Mouse (Mus musculus): ENCODE measurements around the gene Lce3d.

The Lce3d gene

DNA sequence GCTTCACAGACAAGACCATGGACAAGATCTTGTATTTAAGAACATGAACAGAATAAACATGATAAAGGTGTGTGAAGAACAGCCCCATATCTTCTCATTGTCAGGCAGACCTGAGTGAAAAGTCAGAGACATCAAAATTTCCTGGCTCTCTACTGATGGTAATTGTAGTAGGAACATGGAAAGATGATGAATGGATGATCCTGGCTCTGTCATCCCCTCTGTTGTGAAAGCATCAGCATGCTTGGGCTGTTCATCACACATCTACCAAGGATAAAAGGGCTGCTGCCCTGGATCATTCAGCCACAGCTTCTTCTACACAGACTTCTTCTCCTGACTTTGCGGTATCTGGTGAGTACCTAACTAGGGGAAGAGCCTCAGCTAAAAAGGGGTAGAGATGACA is at the start of gene Lce3d:
Lce3d (plus strand) TSS at position 301 of the 400 bp plus-strand sequence.
- DNase-seq: no peak

DNA sequence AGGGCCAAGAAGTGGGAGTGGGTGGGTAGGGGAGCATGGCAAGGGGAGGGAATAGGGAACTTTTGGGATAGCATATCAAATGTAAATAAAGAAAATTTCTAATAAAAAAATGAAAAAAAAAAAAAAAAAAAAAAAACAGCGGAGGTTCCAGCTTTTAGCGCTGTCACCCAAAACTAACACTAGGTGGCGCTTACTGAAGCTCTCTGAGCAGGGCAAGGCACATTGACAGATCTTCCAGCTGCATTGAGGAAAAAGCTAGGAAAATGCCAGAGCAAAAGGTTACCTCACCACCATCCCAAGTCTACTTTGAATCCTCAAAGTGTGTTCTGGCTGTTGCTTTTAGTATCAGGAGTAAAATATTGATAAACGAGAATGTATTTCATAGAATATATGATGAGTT is 49.6 kb upstream of the Lce3d start:
- DNase-seq: peak in 1 of 2 experiments; percentile 1

DNA sequence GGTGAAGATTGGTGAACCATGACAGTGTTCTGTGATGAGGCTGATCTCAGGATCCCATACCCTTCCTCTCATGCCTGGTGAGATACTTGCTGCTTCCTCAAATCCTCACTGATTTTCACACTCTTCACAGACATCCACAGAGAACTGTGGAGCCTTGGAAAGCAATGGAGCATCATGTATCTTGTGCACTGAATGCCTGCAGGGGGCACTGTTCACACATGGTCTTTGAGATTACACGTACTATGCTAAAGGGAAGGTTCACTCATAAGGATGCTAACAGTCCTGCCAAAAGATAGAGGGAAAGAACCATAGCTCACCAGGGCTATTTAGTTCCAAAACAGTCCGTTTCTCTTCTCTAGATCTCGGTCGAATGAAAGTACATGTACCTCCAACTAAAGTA is 36.8 kb upstream of the Lce3d start:
- no peak for DNase-seq

DNA sequence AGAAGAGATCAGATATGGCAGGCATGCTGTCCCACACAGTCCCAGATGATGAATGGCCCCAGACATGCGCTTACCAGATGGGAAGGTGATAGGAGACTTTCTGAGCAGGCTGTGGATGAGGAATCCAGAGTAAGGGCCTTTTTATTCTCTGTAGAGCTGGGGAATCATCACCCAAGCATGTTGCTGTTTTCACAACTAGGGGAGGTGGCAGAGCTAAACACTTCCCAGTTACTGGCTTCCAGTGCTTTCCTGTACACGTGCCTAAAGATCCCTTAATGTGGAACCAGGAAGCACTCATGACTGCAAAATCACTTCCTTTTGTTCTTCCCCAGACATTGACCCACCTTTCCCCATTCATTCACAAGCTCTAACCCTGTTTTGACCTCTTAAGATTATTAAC is 31.1 kb upstream of the Lce3d start, which contains the start of gene Lce3a:
Lce3a (minus strand) TSS at position 101 of the 400 bp plus-strand sequence.
- DNase-seq: no peak

DNA sequence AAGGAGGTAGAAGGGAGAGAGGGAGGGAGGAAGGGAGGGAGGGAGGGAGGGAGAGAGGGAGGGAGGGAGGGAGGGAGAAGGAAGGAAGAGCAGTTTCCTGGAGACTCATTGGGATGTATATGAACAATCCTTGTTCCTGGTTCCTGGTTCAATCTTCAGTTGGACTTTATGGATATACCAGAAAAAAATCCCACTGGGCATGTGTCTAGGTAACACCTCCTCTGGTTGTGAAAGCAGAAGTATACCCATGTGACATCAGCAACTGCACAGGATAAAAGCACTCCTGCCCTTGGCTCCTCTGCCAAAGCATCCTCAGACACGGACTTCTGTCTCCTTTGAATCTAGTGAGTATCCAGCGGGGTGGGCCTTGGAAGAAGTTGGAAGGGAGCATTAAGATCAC is 24.5 kb upstream of the Lce3d start, which contains the start of gene Lce3b:
Lce3b (plus strand) TSS at position 301 of the 400 bp plus-strand sequence.
- no peak for DNase-seq

DNA sequence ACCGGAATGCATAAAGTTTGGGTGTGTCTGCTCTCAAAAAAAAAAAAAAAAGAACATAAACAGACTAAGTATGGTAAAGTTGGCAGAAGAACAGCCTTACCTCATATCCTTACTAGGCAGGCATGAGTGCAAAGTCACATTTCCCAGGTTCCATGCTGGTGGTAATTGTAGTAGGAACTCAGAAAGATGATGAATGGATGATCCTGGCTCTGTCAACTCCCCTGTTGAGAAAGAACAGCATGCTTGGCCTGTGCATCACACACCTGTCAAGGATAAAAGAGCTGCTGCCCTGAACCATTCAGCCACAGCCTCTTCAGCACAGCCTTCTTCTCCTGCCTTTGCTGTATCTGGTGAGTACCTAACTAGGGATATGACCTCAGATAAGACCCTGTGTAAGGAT is 13.0 kb upstream of the Lce3d start, which contains the start of gene Lce3c:
Lce3c (plus strand) TSS at position 301 of the 400 bp plus-strand sequence.
- DNase-seq: no peak

DNA sequence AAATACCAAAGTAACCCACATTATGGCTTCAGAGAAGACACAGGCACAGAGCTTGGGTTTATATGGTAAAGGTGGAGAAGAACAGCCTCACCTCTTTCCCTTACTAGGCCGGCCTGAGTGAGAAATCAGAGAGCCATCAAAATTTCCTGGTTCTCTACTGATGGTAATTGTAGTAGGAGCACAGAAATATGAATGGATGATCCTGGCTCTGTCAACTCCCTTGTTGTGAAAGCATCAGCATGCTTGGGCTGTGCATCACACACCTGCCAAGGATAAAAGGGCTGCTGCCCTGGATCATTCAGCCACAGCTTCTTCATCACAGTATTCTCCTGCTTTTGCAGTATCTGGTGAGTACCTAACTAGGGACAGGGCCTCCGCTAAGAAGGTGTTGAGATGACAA is 9.6 kb downstream of the Lce3d start, which contains the start of gene Lce3e:
Lce3e (plus strand) TSS at position 301 of the 400 bp plus-strand sequence.
- DNase-seq: no peak

DNA sequence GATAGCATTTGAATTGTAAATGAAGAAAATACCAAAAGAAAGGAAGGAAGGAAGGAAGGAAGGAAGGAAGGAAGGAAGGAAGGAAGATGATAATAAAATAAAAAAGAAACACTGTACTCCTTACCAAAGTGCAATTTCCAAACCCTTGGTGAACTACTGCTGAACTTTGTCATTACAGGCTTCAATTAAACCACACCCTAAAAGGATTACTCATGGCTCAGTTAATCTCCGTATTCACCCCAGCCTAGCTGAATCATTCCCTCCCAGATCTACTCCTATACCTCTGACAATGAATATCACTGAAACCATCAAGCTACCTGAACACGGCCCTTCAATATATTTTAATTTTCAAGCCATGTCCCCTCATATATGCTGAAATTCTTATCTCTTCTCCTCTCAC is 21.3 kb downstream of the Lce3d start:
- DNase-seq: no peak

DNA sequence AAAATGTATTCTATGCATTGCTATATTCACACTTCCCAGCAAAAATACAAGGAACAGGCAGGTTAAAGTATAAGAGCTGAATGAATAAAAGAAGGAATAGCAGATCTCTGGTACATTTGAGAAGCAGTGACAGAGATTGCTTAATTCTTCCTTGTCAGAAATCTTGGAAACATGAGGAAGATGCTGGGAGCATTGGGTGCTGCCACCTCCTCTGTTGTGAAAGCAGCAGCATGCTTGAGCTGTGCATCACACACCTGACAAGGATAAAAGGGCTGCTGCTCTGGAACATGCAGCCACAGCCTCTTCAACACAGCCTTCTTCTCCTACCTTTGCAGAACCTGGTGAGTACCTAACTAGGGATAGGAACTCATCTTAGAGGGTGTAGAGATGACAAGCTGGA is 34.7 kb downstream of the Lce3d start, which contains the start of gene Lce3f:
Lce3f (plus strand) TSS at position 301 of the 400 bp plus-strand sequence.
- DNase-seq: no peak

DNA sequence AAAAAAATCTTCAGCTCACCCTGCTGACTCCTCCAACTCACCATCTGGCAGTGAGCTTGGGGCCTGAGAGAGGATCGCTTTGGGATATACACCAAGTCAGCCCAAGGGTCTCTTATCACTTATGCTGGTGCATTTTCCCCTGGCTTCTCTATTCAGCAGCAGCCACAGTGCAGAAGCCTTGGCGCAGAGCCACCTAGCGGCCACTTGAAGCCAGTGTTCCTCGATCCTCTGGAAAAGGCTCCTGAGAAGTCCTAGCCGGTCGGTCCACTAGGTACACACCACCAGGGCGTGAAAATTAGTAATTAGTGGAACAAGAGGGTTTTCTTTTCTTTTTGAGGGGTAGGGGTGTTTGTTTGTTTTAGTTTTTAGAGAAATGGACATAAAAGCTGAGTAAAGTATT is 41.5 kb downstream of the Lce3d start:
- peak; percentile 57 to 63 for DNase-seq

DNA sequence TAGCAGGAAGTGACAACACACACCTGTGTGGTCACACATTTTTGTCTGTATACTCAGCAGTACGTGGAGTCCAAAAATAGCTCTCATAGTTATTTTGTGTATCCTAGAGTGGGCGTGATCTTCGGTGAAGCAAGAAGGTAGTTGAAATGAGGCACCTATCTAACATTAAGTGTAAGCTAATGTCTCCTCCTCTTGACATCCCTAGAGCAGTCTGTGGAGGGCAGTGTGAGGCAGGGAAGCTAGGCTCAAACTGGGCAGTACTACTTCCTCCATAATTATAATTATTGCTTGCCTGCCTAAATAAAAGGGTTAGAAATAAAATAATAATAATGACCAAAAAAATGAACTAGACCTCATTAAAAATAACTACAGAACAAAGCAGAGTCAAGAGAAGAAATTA is 43.4 kb downstream of the Lce3d start:
- no peak for DNase-seq

DNA sequence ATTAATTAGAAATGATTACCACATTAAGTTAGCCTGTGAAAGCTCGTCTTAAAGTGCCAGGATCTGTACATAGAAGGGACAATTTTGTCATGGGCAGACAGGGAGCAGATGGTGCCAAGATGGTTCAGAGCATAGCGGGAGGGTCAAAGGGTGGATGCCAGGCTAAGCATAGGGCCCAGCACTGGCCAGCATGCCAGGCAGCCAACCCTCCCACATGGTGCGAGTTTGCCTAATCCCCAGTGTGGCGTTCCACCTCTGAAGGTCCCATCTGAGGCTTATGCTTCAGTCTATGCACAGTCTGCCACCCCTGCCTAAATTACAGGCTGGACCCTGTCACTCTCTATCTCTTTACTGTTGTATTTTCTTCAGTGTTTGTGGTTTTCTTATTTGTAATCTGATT is 45.7 kb downstream of the Lce3d start:
- no peak for DNase-seq
